Mouse (Mus musculus) myocyte (in vitro differentiated cells): ENCODE data around the gene Rhbg. TPM values are rescaled to one million over a fixed set of nuclear protein-coding genes. Genes with fewer than 3 reads are reported as not detected.
"Not testable (repeated sequence)": the region's sequence is repeated elsewhere in the genome, so short reads cannot be mapped to it uniquely, and the experiment has no call there.

Experiments
- H3K27me3 ChIP-seq: one replicate; pipeline ENCODE4 v1.6.1; 2011; ENCODE audit not compliant: control insufficient read depth, insufficient read depth, insufficient read length
- H3K36me3 ChIP-seq: one replicate; pipeline ENCODE4 v1.6.1; 2011; ENCODE audit not compliant: control insufficient read depth, insufficient read depth
- H3K4me2 ChIP-seq: one replicate; pipeline ENCODE4 v1.6.1; 2011; ENCODE audit warnings: low read depth, control low read depth
- H3K4me3 ChIP-seq: one replicate; pipeline ENCODE4 v1.5.1; 2011; ENCODE audit warnings: mild to moderate bottlenecking, control low read depth, moderate library complexity
- H3K79me2 ChIP-seq: one replicate; pipeline ENCODE4 v1.6.1; 2011; ENCODE audit not compliant: control insufficient read depth, insufficient read depth
- H3ac ChIP-seq: one replicate; pipeline ENCODE4 v1.6.1; 2011; ENCODE audit not compliant: control insufficient read depth, insufficient read length
- CEBPB ChIP-seq: IDR thresholded peaks from 2 replicates; pipeline ENCODE4 v1.6.1; 2011; ENCODE audit warnings: mild to moderate bottlenecking, moderate library complexity; ENCODE audit not compliant: poor library complexity, insufficient read depth, severe bottlenecking
- E2F4 ChIP-seq: IDR thresholded peaks from one replicate; pipeline ENCODE4 v1.6.1; 2011; ENCODE audit warnings: mild to moderate bottlenecking, control low read depth, moderate library complexity; ENCODE audit not compliant: insufficient read depth
- MAX ChIP-seq: IDR thresholded peaks from one replicate; pipeline ENCODE4 v1.6.1; 2011; ENCODE audit warnings: low read depth, mild to moderate bottlenecking, control low read depth
- MYOD1 ChIP-seq, 3 experiments: IDR thresholded peaks; one replicate each; pipeline ENCODE4 v1.6.1; 2011; ENCODE audit warnings: control low read depth in 2 of 3, low read depth in 2 of 3, mild to moderate bottlenecking in 2 of 3, moderate library complexity in 1 of 3; ENCODE audit not compliant: insufficient read length in 2 of 3, control insufficient read depth in 1 of 3
- MYOG ChIP-seq, 3 experiments: IDR thresholded peaks; one replicate each; pipeline ENCODE4 v1.6.1; 2011; ENCODE audit warnings: control low read depth in 2 of 3, low read depth in 2 of 3, mild to moderate bottlenecking in 2 of 3; ENCODE audit not compliant: insufficient read length in 2 of 3, control insufficient read depth in 1 of 3, insufficient read depth in 1 of 3
- POLR2A ChIP-seq: IDR thresholded peaks from one replicate; pipeline ENCODE4 v1.6.1; 2011; ENCODE audit warnings: low read depth, mild to moderate bottlenecking, control low read depth, moderate library complexity; ENCODE audit not compliant: insufficient read length
- POLR2AphosphoS2 ChIP-seq: IDR thresholded peaks from one replicate; pipeline ENCODE4 v1.6.1; 2011; ENCODE audit warnings: low read depth, control low read depth; ENCODE audit not compliant: insufficient read length
- REST ChIP-seq: IDR thresholded peaks from one replicate; pipeline ENCODE4 v1.6.1; 2011; ENCODE audit warnings: mild to moderate bottlenecking, control low read depth, moderate library complexity; ENCODE audit not compliant: insufficient read depth, insufficient read length
- SRF ChIP-seq: IDR thresholded peaks from one replicate; pipeline ENCODE4 v1.6.1; 2011; ENCODE audit warnings: low read depth; ENCODE audit not compliant: control insufficient read depth, insufficient read length
- TCF12 ChIP-seq: IDR thresholded peaks from one replicate; pipeline ENCODE4 v1.6.1; 2011; ENCODE audit warnings: mild to moderate bottlenecking, control low read depth; ENCODE audit not compliant: poor library complexity, insufficient read depth, severe bottlenecking
- TCF3 ChIP-seq: IDR thresholded peaks from one replicate; pipeline ENCODE4 v1.6.1; 2011; ENCODE audit warnings: low read depth, control low read depth; ENCODE audit not compliant: insufficient read length
- USF1 ChIP-seq: IDR thresholded peaks from one replicate; pipeline ENCODE4 v1.6.1; 2011; ENCODE audit warnings: low read depth, mild to moderate bottlenecking, control low read depth, moderate library complexity
- polyA plus RNA-seq: library from polyadenylated mRNA; unstranded; fragments of >200 nt; fragmentation: generic; extraction: Trizol; gene quantifications from one replicate; pipeline ENCODE4 v1.2.1, GENCODE M21; 2012; ENCODE audit warnings: missing spikeins

Rhbg gene
- polyA plus RNA-seq, 1 experiment: not detected

GRCm38 (mm10) chr3:88280035-88280434, 25.5 kb upstream of the Rhbg start:
- Histone ChIP-seq H3K4me3 (no peak overlapping the region), H3K4me2 (no peak overlapping the region), H3ac (no peak overlapping the region), H3K27me3 (peaks cover 9% of the 10 kb centered on the region), H3K79me2 (no peaks in the 10 kb centered on the region), H3K36me3 (no peaks in the 10 kb centered on the region)
- TF ChIP-seq POLR2A: no peak
- no peak for TF ChIP-seq TCF3
- TF ChIP-seq TCF12: no peak
- no peak for TF ChIP-seq MYOG (IDR thresholded peaks at IDR 0.05; ENCODE audit: control insufficient read depth in 1 of 3, insufficient read depth in 1 of 3, insufficient read length in 2 of 3, low read depth in 2 of 3)
- TF ChIP-seq SRF: no peak
- TF ChIP-seq POLR2AphosphoS2: no peak
- TF ChIP-seq MYOD1 (IDR thresholded peaks at IDR 0.05; ENCODE audit: control insufficient read depth in 1 of 3, insufficient read length in 2 of 3, low read depth in 2 of 3): no peak
- TF ChIP-seq CEBPB: no peak
- no peak for TF ChIP-seq E2F4
- no peak for TF ChIP-seq USF1
- no peak for TF ChIP-seq REST
- TF ChIP-seq MAX: no peak

GRCm38 (mm10) chr3:88276529-88277143, 22.1 kb upstream of the Rhbg start:
- no peaks in the 10 kb centered on the region for H3K36me3 ChIP-seq
- TF ChIP-seq TCF3 (no peak), SRF (no peak), MAX (no peak), MYOG (IDR thresholded peaks at IDR 0.05; ENCODE audit: control insufficient read depth in 1 of 3, insufficient read depth in 1 of 3, insufficient read length in 2 of 3, low read depth in 2 of 3) (no peak), REST (no peak), CEBPB (no peak), TCF12 (no peak), MYOD1 (IDR thresholded peaks at IDR 0.05; ENCODE audit: control insufficient read depth in 1 of 3, insufficient read length in 2 of 3, low read depth in 2 of 3) (no peak), POLR2A (no peak), E2F4 (no peak), USF1 (no peak), POLR2AphosphoS2 (no peak)
- H3K79me2 ChIP-seq: no peaks in the 10 kb centered on the region
- no peak overlapping the region for H3ac ChIP-seq
- H3K4me3 ChIP-seq: no peak overlapping the region
- H3K4me2 ChIP-seq: no peak overlapping the region
- H3K27me3 ChIP-seq: peaks cover 9% of the 10 kb centered on the region

GRCm38 (mm10) chr3:88276121-88276520, 21.6 kb upstream of the Rhbg start:
- Histone ChIP-seq H3ac (no peak overlapping the region), H3K36me3 (no peaks in the 10 kb centered on the region), H3K4me3 (no peak overlapping the region), H3K27me3 (peaks cover 9% of the 10 kb centered on the region), H3K4me2 (no peak overlapping the region), H3K79me2 (no peaks in the 10 kb centered on the region)
- no peak for TF ChIP-seq TCF12
- TF ChIP-seq POLR2A: no peak
- TF ChIP-seq E2F4: no peak
- no peak for TF ChIP-seq POLR2AphosphoS2
- no peak for TF ChIP-seq TCF3
- no peak for TF ChIP-seq USF1
- TF ChIP-seq MYOD1 (IDR thresholded peaks at IDR 0.05; ENCODE audit: control insufficient read depth in 1 of 3, insufficient read length in 2 of 3, low read depth in 2 of 3): no peak
- TF ChIP-seq SRF: no peak
- TF ChIP-seq MYOG (IDR thresholded peaks at IDR 0.05; ENCODE audit: control insufficient read depth in 1 of 3, insufficient read depth in 1 of 3, insufficient read length in 2 of 3, low read depth in 2 of 3): no peak
- no peak for TF ChIP-seq CEBPB
- no peak for TF ChIP-seq REST
- no peak for TF ChIP-seq MAX

DNA sequence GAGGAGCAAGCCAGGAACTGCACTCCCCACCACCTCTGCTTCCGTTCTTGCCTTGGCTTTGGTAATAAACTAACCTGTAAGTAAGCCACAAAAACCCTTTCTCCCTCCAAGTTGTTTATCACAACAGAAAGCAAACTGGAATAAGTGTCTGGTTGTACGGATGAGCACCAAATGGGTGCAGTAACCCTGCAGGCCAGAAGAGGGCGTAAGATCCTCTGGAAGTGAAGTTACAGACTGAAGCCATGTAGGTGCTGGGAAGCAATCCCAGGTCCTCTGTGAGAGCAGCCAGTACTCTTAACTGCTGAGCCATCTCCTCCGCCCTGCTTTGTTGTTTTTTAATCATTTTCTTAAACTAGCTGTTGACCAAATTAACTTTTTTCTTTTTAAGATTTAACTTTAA, 19.5 kb upstream of the Rhbg start:
- Histone ChIP-seq H3K27me3 (peaks cover 7% of the 10 kb centered on the region), H3K4me2 (no peak overlapping the region), H3ac (no peak overlapping the region), H3K79me2 (no peaks in the 10 kb centered on the region), H3K4me3 (no peak overlapping the region), H3K36me3 (no peaks in the 10 kb centered on the region)
- TF ChIP-seq POLR2A (no peak), CEBPB (no peak), TCF3 (no peak), USF1 (no peak), MYOG (IDR thresholded peaks at IDR 0.05; ENCODE audit: control insufficient read depth in 1 of 3, insufficient read depth in 1 of 3, insufficient read length in 2 of 3, low read depth in 2 of 3) (no peak)

DNA sequence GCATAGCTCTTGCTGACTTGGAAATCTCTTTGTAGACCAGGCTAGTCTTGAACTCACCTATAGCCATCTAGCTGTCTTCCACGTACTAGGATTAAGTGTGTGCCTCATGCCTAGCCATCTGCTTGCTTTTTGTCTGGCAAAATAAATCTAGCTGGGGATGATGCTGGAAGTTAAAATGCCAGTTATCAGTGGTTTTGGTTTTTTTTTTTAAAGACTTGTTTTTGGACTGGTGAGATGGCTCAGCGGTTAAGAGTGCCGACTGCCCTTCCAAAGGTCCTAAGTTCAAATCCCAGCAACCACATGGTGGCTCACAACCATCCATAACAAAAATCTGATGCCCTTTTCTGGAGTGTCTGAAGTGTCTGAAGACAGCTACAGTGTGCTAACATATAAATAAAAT, 17.4 kb upstream of the Rhbg start:
- H3ac ChIP-seq: no peak overlapping the region
- no peak for TF ChIP-seq TCF12
- TF ChIP-seq TCF3: no peak
- TF ChIP-seq REST: no peak
- TF ChIP-seq POLR2AphosphoS2: no peak
- no peak overlapping the region for H3K4me2 ChIP-seq
- no peaks in the 10 kb centered on the region for H3K36me3 ChIP-seq
- H3K79me2 ChIP-seq: no peaks in the 10 kb centered on the region
- peaks cover 8% of the 10 kb centered on the region for H3K27me3 ChIP-seq
- no peak overlapping the region for H3K4me3 ChIP-seq

- not testable (repeated sequence) for H3K4me2 ChIP-seq, H3K36me3 ChIP-seq, H3K79me2 ChIP-seq, H3K4me3 ChIP-seq, H3K27me3 ChIP-seq, H3ac ChIP-seq
These were observed 16.8 kb upstream of the Rhbg start for GRCm38 (mm10) chr3:88271298-88271697.
